Mouse (Mus musculus) brain, embryonic 14.5 days (tissue): ENCODE results near the gene Matn3. TPM values are rescaled to one million over a fixed set of nuclear protein-coding genes. Genes with fewer than 3 reads are reported as not detected.

Source experiments
- DNase-seq: peaks from one replicate; pipeline ENCODE4 v3.0.0-alpha.2; 2011; ENCODE audit warnings: low read depth
- CTCF ChIP-seq: fragments of 200-500 bp; IDR thresholded peaks from 2 replicates; pipeline ENCODE4 v1.5.1; 2012; ENCODE audit warnings: inconsistent platforms, mild to moderate bottlenecking, moderate library complexity, borderline replicate concordance; ENCODE audit not compliant: insufficient read depth, insufficient read length; ENCODE audit errors: extremely low read depth
- POLR2A ChIP-seq: fragments of 200-500 bp; IDR thresholded peaks from 2 replicates; pipeline ENCODE4 v1.6.1; 2012; ENCODE audit warnings: mild to moderate bottlenecking, inconsistent platforms, borderline replicate concordance; ENCODE audit not compliant: poor library complexity, insufficient read depth, insufficient read length, severe bottlenecking; ENCODE audit errors: extremely low read depth
- polyA plus RNA-seq: library from polyadenylated mRNA; depleted of rRNA; stranded (reverse); fragments of >200 nt; gene quantifications from 2 replicates; pipeline ENCODE4 v1.2.3, GENCODE M21; 2012

Matn3 gene
- polyA plus RNA-seq, 1 experiment: 0.16 TPM

- TF ChIP-seq POLR2A (no peak), CTCF (no peak)
- DNase-seq: no peak
Measured at GRCm38 (mm10) chr12:8953136-8953535, 5.4 kb downstream of the Matn3 start.

- DNase-seq: no peak
- TF ChIP-seq POLR2A (no peak), CTCF (no peak)
Measured at GRCm38 (mm10) chr12:8954161-8954561, 6.4 kb downstream of the Matn3 start.

GRCm38 (mm10) chr12:8961607-8962316, 14.0 kb downstream of the Matn3 start:
- peak; percentile 18 for DNase-seq

GRCm38 (mm10) chr12:8969828-8970227, 22.1 kb downstream of the Matn3 start:
- TF ChIP-seq POLR2A: no peak
- TF ChIP-seq CTCF: no peak
- DNase-seq: peak; percentile 20

More at GRCm38 (mm10) chr12:8961607-8962316, 14.0 kb downstream of the Matn3 start:
- TF ChIP-seq CTCF (no peak), POLR2A (no peak)

- TF ChIP-seq POLR2A (peak; percentile 72; the same call in 1 of the 2 replicates), CTCF (no peak)
- DNase-seq: peak; percentile 96
Measured at GRCm38 (mm10) chr12:8973820-8974465, 26.2 kb downstream of the Matn3 start, which contains the start of gene Wdr35. Wdr35 (plus strand) TSS chr12:8973892.

- TF ChIP-seq POLR2A (no peak), CTCF (no peak)
- DNase-seq: no peak
Measured at GRCm38 (mm10) chr12:8975076-8975475, 27.3 kb downstream of the Matn3 start.

- DNase-seq: no peak
- TF ChIP-seq POLR2A: no peak
- no peak for TF ChIP-seq CTCF
Measured at GRCm38 (mm10) chr12:8993231-8993630, 45.5 kb downstream of the Matn3 start.

- no peak for TF ChIP-seq CTCF
- TF ChIP-seq POLR2A: no peak
- no peak for DNase-seq
Measured at GRCm38 (mm10) chr12:8998318-8998717, 50.6 kb downstream of the Matn3 start.

- TF ChIP-seq CTCF (peak; percentile 80), POLR2A (no peak)
- DNase-seq: peak; percentile 94
Measured at GRCm38 (mm10) chr12:9002038-9002648, 54.4 kb downstream of the Matn3 start.

GRCm38 (mm10) chr12:9007146-9007545, 59.4 kb downstream of the Matn3 start:
- TF ChIP-seq POLR2A (no peak), CTCF (no peak)
- DNase-seq: peak; percentile 5

GRCm38 (mm10) chr12:9007811-9008210, 60.1 kb downstream of the Matn3 start:
- DNase-seq: no peak
- TF ChIP-seq POLR2A (no peak), CTCF (no peak)

GRCm38 (mm10) chr12:9010311-9010710, 62.6 kb downstream of the Matn3 start:
- TF ChIP-seq POLR2A: no peak
- no peak for TF ChIP-seq CTCF
- DNase-seq: no peak

GRCm38 (mm10) chr12:9016376-9016775, 68.6 kb downstream of the Matn3 start:
- TF ChIP-seq CTCF: no peak
- no peak for TF ChIP-seq POLR2A
- no peak for DNase-seq
